Mouse (Mus musculus) ES-CJ7 (cell line): ENCODE data around the gene Eif2s3y.
A peak's percentile ranks its signal among the peaks of the same experiment; 100 is the strongest.

Experiments used
- DNase-seq: peaks from one replicate; pipeline ENCODE4 v3.0.0; 2011; ENCODE audit warnings: low read depth, low spot score

Eif2s3y gene

DNA sequence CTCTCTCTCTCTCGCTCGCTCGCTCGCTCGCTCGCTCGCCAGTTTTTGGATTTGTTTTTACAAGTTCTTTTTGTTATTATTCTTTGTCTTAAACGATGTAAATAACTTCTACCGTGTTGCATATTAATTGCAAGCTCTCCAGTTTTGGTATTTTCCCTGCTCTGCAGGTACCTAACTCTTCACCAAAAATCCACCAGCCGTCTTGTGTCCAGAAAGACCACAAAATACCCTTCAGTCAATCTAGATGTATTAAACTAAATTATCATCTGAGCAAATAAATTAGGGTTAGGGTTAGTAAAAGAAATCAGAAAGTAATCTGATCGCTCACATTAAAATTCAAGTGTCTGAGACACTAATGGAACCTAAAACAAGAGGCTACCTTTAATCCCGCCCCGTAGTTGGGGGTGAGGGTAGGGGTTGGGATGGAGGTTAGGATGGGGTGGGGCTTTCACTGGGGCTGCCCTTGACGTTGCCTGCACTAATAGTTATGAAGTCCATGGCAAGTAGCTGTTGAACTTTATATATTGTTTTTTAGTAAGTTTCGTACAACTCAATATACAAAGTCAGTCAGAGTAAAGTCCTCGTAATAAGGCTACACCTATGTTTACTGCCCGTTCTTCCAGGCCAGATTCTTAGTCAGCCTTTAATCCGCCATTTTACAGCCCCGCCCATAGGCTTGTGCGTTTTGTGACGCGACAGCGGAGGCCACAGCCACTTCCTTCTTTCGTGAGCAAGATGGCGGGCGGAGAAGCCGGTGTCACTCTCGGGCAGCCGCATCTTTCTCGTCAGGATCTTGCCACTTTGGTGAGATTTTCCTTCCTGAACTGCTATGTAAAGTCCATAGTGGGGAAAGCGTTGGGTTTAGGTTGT lies at the start of gene Eif2s3y:
Eif2s3y (plus strand) TSS at position 662 of the 870 bp plus-strand sequence.
- peak; percentile 75 for DNase-seq
